Mouse (Mus musculus): Measurements from ENCODE around the gene Epha10.

DNA sequence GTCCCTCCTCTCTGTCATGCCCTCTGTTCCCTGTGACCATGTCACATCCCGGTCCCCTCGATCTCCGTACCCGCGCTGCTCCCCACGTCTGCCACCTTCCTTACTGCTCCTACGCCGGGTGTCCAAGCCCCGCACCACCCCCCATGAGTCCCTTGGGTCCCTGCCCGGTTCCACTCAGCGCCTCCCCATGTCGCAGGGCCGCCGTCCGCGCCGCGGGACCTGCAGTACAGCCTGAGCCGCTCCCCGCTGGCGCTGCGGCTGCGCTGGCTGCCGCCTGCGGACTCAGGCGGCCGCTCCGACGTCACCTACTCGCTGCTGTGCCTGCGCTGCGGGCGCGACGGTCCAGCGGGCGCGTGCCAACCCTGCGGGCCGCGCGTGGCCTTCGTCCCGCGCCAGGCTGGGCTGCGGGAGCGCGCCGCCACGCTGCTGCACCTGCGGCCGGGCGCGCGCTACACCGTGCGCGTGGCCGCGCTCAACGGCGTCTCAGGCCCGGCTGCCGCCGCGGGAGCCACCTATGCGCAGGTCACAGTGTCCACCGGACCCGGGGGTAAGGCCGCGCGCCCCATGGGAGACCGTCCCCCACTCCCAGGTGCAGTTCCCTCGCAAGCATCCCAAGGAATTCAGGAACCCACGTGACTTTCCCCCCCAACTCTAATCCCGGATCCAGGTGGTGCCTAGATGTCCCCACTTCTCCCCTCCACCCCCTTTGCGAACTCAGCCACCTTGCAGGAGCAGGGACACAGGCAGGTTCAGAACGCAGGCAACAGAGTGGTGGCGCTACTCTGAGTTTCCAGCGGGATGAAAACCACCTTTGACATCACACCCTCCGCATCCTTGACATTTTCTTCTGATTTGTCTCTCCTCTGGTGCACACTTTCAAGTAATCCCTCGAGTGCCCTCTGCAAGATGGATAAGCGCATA lies 14.1 kb downstream of the Epha10 start:
- TF ChIP-seq CTCF (IDR thresholded peaks at IDR 0.05; ENCODE audit: low read depth) = no peak
- no peak for TF ChIP-seq EP300 (IDR thresholded peaks at IDR 0.05; ENCODE audit: low read depth)

All from liver, embryonic 14.5 days (tissue).